Mouse (Mus musculus) CD4-positive helper T cell, adult 2 months (primary cell): Measurements from ENCODE around the gene Lix1l.

Source experiments
- DNase-seq: peaks from one replicate; pipeline ENCODE4 v3.0.0-alpha.2; 2012; ENCODE audit warnings: low read depth, missing footprints, low spot score

Lix1l gene

GRCm38 (mm10) chr3:96565105-96565504, 35.8 kb upstream of the Lix1l start:
- no peak for DNase-seq

- peak; percentile 56 for DNase-seq
These were observed 34.1 kb upstream of the Lix1l start for GRCm38 (mm10) chr3:96566661-96567450.

- no peak for DNase-seq
These were observed 32.3 kb upstream of the Lix1l start for GRCm38 (mm10) chr3:96568605-96569004.

GRCm38 (mm10) chr3:96569506-96569905, 31.4 kb upstream of the Lix1l start:
- DNase-seq: no peak

- no peak for DNase-seq
These were observed 30.9 kb upstream of the Lix1l start for GRCm38 (mm10) chr3:96569966-96570605.

GRCm38 (mm10) chr3:96570643-96571042, 30.3 kb upstream of the Lix1l start:
- DNase-seq: peak; percentile 49

- no peak for DNase-seq
These were observed 29.6 kb upstream of the Lix1l start for GRCm38 (mm10) chr3:96571336-96571735.

GRCm38 (mm10) chr3:96571896-96572698, 28.9 kb upstream of the Lix1l start:
- DNase-seq: no peak

GRCm38 (mm10) chr3:96573611-96574511, 27.1 kb upstream of the Lix1l start:
- no peak for DNase-seq

GRCm38 (mm10) chr3:96575272-96575984, 25.5 kb upstream of the Lix1l start:
- no peak for DNase-seq

- DNase-seq: peak; percentile 60
These were observed 24.8 kb upstream of the Lix1l start for GRCm38 (mm10) chr3:96576005-96576658.

GRCm38 (mm10) chr3:96576690-96577541, 24.0 kb upstream of the Lix1l start, which contains the start of gene Gm16253:
Gene Gm16253, plus strand, starts transcription at chr3:96576984.
- peak; percentile 92 for DNase-seq

- no peak for DNase-seq
These were observed 23.4 kb upstream of the Lix1l start for GRCm38 (mm10) chr3:96577566-96577965.

- DNase-seq: no peak
These were observed 22.2 kb upstream of the Lix1l start for GRCm38 (mm10) chr3:96578561-96579238.

GRCm38 (mm10) chr3:96579239-96579750, 21.7 kb upstream of the Lix1l start:
- DNase-seq: no peak

GRCm38 (mm10) chr3:96579885-96580454, 21.0 kb upstream of the Lix1l start:
- peak; percentile 91 for DNase-seq

- no peak for DNase-seq
These were observed 19.8 kb upstream of the Lix1l start for GRCm38 (mm10) chr3:96581141-96581540.
